Mouse (Mus musculus) gonadal fat pad, adult 2 months (tissue): ENCODE measurements at regions not wholly inside any gene's neighbourhood (a gene's known extent, or its start where the extent isn't known, plus 50 kb on each side); places are given as distances from the start of the nearest gene placed in this dataset.
"Not testable (repeated sequence)": the region's sequence is repeated elsewhere in the genome, so short reads cannot be mapped to it uniquely, and the experiment has no call there.

Experiments used
- DNase-seq: peaks from one replicate; pipeline ENCODE4 v3.0.0-alpha.2; 2012; ENCODE audit warnings: low read depth

DNA sequence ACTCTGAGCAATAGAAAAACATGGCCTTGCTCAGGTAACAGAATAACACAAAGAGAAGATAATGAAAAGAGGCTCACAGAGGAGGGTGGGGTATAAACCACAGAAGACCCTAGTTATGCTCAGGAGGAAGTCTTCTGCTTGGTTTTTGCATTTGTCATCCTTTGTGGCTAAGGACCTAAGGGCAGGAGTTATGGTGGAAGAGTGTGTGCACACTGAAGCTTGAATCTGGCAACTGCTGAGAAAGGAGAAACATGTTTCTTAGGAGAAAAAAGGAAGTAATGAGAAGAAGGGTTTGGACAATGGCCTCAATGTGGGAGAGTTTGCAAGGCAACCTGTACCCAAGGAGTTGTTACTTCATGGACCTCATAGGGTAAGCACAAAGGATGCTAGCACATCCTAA, 106.8 kb upstream of the Nyap2 start:
- no peak for DNase-seq

GRCm38 (mm10) chr1:80969194-80969593, 107.6 kb upstream of the Nyap2 start:
- DNase-seq = no peak

DNA sequence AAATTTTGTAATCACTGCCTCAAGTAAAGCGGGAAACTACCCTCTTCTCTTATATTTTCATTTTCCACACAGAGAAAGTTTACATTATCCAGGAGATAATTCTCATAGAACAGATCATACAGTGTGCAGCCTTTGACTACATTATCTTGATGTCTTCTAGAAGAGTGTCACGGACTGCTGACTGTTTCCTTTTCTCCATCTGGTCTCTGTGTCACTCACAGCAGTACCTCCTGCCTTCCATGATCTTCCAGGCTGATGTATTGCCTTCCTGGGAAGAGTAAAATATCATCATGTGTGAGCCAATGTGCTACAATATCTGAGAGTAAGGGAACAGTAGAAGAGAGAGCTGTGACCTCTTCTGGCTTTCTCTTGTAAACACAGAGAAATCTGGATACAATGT, 111.0 kb upstream of the Nyap2 start:
- no peak for DNase-seq

- no peak for DNase-seq
These were observed 112.4 kb upstream of the Nyap2 start for GRCm38 (mm10) chr1:80964376-80964775.

- no peak for DNase-seq
These were observed 112.9 kb upstream of the Nyap2 start for GRCm38 (mm10) chr1:80963838-80964237.

GRCm38 (mm10) chr1:80950406-80950805, 126.3 kb upstream of the Nyap2 start:
- DNase-seq = no peak

- not testable (repeated sequence) for DNase-seq
These were observed 130.7 kb upstream of the Nyap2 start for GRCm38 (mm10) chr1:80946049-80946448.

DNA sequence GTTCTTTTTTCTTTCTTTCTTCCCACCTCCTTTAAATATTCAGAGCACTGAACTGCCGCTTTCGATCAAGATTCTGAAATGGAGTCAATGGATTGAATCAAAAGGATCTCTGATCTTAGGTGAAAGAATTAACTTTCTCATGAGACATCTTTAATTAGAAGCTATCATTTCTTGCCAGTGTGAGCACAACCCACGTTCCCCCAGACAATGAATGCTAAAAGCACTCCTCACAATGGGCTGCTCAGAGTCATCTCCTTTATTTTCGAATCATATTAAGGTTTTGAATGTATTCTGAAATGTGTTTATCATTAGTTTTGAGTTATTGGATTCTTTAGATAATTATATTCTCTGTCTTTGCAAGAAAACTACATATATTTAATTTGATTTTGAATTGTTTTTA, 137.4 kb upstream of the Nyap2 start:
- no peak for DNase-seq

- DNase-seq = no peak
These were observed 141.0 kb upstream of the Dock10 start for GRCm38 (mm10) chr1:80899281-80899680.

DNA sequence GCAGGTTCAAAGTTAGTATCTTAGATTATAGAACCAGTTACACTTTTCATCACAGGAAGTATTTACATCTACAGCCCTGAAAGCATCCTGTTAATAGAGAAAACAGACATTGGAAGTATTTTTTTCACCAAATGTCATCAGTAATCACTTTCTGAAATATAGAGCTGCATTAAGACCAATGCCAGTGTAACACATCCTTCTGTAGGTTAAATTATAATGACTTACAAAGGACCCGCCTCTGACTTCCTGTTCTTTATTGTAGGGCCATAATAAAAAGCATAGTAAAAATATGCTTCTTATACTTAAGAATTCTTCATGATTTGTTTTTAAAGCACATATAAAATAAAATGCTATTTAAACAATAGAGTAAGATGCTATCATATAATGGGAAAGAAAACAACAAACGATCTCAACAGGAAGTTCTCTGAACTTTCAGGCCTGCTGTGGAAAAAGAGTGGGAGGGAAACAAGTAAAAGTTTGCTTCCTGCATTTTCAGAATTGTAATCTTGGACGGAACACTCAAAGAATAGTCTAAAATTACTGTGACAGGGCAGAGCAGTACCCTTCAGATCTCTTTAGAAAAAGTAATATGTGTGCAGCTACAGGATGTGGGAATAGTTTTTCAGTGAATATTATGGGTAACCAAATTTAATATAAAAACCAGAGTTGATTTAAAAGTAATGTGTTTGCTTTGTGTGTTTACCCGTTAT, 116.0 kb upstream of the Dock10 start:
- no peak for DNase-seq

- no peak for DNase-seq
These were observed 115.3 kb upstream of the Dock10 start for GRCm38 (mm10) chr1:80873596-80873995.

- DNase-seq = no peak
These were observed 110.5 kb upstream of the Dock10 start for GRCm38 (mm10) chr1:80868805-80869204.

DNA sequence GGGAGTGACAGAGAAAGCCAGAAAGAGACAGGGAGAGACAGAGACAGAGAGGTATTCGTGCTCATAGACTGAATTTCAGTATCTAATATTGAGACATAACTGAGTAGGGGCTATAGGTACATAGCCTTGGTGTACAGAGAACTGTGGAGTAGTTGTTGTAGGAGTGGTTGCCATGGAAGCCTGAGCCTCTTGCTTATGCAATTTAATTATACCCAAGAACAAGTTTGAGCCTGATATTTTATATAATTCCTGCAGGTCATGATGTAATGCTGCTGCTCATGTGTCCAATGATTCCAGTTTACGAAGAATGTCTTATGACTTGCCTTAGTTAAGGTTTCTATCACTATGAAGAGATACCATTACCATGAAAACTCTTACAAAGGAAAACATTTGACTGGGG, 98.7 kb upstream of the Dock10 start:
- DNase-seq = no peak

DNA sequence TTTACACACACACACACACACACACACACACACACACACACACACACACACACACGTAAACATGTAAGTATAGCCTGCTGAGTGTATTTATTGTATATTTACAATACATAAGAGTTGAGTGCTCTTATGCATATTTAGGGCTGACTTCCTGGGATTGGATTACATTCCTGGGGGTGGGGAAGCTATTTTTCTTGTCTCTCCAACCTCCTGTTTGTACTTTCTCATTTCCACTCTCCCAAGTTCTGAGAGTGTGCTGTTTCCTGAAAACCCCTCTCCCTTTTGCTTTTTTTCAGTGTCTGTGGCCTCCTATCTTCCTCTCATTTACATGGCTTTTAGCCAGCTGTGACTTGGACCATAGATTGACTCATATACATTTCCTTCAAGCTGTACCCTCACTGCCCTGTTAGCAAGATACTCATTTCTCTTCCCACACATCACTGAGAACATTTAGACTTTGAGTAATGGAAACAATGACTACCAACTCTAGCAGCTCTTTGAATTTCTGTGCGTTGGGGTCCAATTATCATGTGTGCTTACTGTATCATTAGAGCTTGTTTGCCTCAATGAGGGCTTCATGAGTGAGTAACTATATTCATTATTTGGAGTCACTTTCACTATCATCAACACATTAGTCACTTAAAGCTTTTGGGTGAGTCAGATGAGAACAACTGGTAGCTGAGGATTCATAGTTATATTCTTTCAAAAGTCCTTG, 96.8 kb upstream of the Dock10 start:
- DNase-seq = no peak

DNA sequence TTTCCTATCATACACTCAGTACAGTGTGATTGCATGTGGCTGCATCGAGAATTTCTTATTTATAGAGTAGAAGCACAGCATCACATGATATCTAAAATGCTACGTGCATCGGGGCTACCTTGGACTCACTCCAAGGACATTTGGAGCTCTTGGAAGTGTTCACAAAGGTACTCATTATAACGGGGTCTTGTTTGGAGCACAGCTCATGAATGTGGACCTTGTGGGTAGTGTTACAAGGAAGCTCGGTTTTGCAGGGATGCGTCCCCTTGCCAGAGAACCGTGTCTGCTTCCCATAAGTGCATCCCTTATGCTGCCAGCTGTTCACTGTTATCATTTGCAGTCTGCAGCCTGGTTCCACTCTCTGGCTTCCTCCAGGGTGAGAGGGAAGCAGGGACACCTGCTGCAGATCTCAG, 96.0 kb upstream of the Dock10 start:
- no peak for DNase-seq

- DNase-seq = no peak
These were observed 94.4 kb upstream of the Dock10 start for GRCm38 (mm10) chr1:80852761-80853160.

GRCm38 (mm10) chr1:80830196-80830794, 72.0 kb upstream of the Dock10 start:
- DNase-seq = no peak

GRCm38 (mm10) chr1:80826383-80826782, 68.1 kb upstream of the Dock10 start:
- no peak for DNase-seq

DNA sequence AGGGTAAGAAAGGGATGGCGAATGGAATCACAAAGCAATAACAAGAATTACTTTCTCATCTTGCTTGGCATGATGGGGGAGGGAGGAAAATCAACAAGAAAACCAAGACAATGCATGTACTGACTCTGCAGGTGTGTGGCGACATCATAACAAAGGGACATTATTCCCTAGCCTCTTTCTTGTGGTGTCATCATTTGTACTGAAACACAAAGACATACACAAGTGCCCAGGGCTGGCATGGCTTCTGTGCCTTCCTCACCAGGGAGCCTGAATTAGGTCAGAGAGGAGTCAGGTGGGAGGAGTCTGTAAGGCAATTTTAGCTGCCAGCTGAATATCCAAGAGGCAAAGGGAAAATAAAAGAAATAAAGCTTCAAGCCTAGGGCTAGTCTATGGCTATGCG, 65.6 kb upstream of the Dock10 start:
- peak; percentile 12 for DNase-seq

GRCm38 (mm10) chr1:80822185-80822584, 63.9 kb upstream of the Dock10 start:
- no peak for DNase-seq

- no peak for DNase-seq
These were observed 54.6 kb upstream of the Dock10 start for GRCm38 (mm10) chr1:80812906-80813305.
